ENCODE assay signal across 8 mouse cellular contexts in the genomic region with DNA sequence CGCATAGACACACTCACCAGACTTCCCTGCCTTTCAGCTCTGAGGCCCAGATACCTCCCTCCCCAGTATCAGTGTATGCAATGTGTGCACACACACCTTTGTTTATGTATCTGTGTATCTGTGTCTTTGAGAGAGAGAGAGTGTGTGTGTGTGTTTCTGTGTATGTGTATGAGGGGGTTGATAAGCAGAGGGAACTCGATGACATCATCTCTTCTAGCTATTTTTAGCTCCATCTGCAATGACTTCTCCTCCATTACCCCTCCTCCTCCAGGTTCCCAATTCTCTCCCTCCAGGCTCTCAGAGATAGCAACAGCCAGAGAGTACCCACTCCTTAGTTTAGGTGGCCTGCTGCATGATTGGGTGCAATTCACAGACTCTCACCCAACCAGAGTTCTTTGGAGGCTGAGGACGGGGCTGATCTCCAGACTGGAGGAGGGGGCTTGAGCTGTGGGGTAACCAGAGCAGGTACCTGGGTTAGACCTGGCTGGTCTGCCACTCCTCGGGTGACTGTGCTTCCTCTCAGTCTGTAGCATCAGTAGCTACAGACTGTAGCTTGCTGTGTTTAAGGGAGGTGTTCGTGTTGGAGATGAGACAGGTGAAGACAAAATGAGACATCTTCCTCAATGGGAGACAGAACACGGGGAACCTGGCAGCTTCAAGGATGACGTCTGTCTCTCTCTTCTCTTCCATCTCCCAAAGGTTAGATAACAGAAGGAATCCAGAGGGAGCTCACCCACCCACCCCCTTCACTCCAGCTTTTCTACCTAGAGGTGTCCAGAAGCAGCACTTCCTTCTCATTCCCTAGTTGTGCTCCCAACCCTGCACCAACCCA. TPM values are rescaled to one million over a fixed set of nuclear protein-coding genes. Genes with fewer than 3 reads are reported as not detected.
DNase-seq lines count a peak whose midpoint lies in the region; ATAC-seq lines count a peak whose summit lies in the region.

No protein-coding gene starts in this region.

- no peak overlapping the region for H3K4me3 ChIP-seq in hindbrain, embryonic 11.5 days (ENCODE audit: low read depth, low read length)
- H3K4me3 ChIP-seq in lung, embryonic 15.5 days = peak overlapping the region; percentile 25
- H3K4me3 ChIP-seq in stomach, embryonic 16.5 days (replicated peaks; ENCODE audit: low read length) = peak overlapping the region; percentile 32

- 0 out of 2 replicates have a peak overlapping the region, but pooled peaks have one; percentile 24 for H3K27ac ChIP-seq in hindbrain, embryonic 11.5 days (ENCODE audit: low read depth, low read length)
- peak overlapping the region; percentile 96 for H3K27ac ChIP-seq in lung, embryonic 15.5 days
- H3K27ac ChIP-seq in stomach, embryonic 16.5 days (ENCODE audit: low read length) = peak overlapping the region; percentile 92

- no peaks in the 10 kb centered on the region for H3K27me3 ChIP-seq in hindbrain, embryonic 11.5 days (ENCODE audit: control insufficient read depth, insufficient read depth, low read length)
- no peaks in the 10 kb centered on the region for H3K27me3 ChIP-seq in lung, embryonic 15.5 days
- H3K27me3 ChIP-seq in stomach, embryonic 16.5 days (ENCODE audit: control insufficient read depth, insufficient read depth, low read length) = no peaks in the 10 kb centered on the region

- H3K9ac ChIP-seq in hindbrain, embryonic 11.5 days (ENCODE audit: low read depth, low read length) = no peak overlapping the region
- H3K9ac ChIP-seq in lung, embryonic 15.5 days = peak overlapping the region; percentile 14; the same call in 1 of the 2 replicates
- H3K9ac ChIP-seq in stomach, embryonic 16.5 days (ENCODE audit: low read length) = peak overlapping the region; percentile 70

- DNase-seq in right cerebral cortex, adult 18-20 months = peak; percentile 58
- no peak for DNase-seq in right cerebral cortex, postnatal 4 days
- peak; percentile 78 to 85 for DNase-seq in cerebellum, postnatal 25 days
- no peak for DNase-seq in hindbrain, embryonic 11.5 days (ENCODE audit: low spot score)
- DNase-seq in thymus, postnatal 25 days = no peak
- no peak for DNase-seq in spleen, adult 12 weeks (ENCODE audit: low spot score)

- peaks cover 6% of the 10 kb centered on the region for H3K4me1 ChIP-seq in hindbrain, embryonic 11.5 days (replicated peaks; ENCODE audit: control insufficient read depth, insufficient read depth, low read length)
- peaks cover 35% of the 10 kb centered on the region for H3K4me1 ChIP-seq in lung, embryonic 15.5 days
- H3K4me1 ChIP-seq in stomach, embryonic 16.5 days (ENCODE audit: control insufficient read depth, insufficient read depth, low read length) = peaks cover 24% of the 10 kb centered on the region

- no peaks in the 10 kb centered on the region for H3K9me3 ChIP-seq in hindbrain, embryonic 11.5 days (ENCODE audit: control insufficient read depth, low read length)
- no peaks in the 10 kb centered on the region for H3K9me3 ChIP-seq in lung, embryonic 15.5 days
- H3K9me3 ChIP-seq in stomach, embryonic 16.5 days (replicated peaks; ENCODE audit: control insufficient read depth, low read length) = no peaks in the 10 kb centered on the region

- no peak for ATAC-seq in hindbrain, embryonic 11.5 days (ENCODE audit: low FRiP score)
- peak; percentile 29; the same call in 1 of the 2 replicates for ATAC-seq in lung, embryonic 15.5 days (ENCODE audit: borderline replicate concordance, extremely low read depth, low FRiP score, low TSS enrichment)
- peak; percentile 72 for ATAC-seq in stomach, embryonic 16.5 days (ENCODE audit: insufficient read depth, low FRiP score)

- 72% methylated on average over 7 of the region's 7 CpGs for WGBS in hindbrain, embryonic 11.5 days
- WGBS in lung, embryonic 15.5 days = 32% methylated on average over 7 of the region's 7 CpGs
- 51% methylated on average over 7 of the region's 7 CpGs for WGBS in stomach, embryonic 16.5 days

- H3K36me3 ChIP-seq in hindbrain, embryonic 11.5 days (ENCODE audit: control insufficient read depth, insufficient read depth, low read length) = no peaks in the 10 kb centered on the region
- H3K36me3 ChIP-seq in lung, embryonic 15.5 days = no peaks in the 10 kb centered on the region
- no peaks in the 10 kb centered on the region for H3K36me3 ChIP-seq in stomach, embryonic 16.5 days (ENCODE audit: control insufficient read depth, insufficient read depth, low read length)

- 0 out of 2 replicates have a peak overlapping the region, but pooled peaks have one; percentile 11 for H3K4me2 ChIP-seq in hindbrain, embryonic 11.5 days (replicated peaks; ENCODE audit: low read depth, low read length)
- peak overlapping the region; percentile 52 for H3K4me2 ChIP-seq in lung, embryonic 15.5 days
- H3K4me2 ChIP-seq in stomach, embryonic 16.5 days (ENCODE audit: low read depth, low read length) = peak overlapping the region; percentile 55

RNA-seq across cellular contexts. Expression of gene Gm49337, which starts 2.7 kb away (rescaled TPM):
- polyA plus RNA-seq in hindbrain, embryonic 11.5 days (2014; fragmentation: Nextera tagmentation; extraction: Ambion mirVana) = not detected in 2 replicates
- not detected in 2 replicates for polyA plus RNA-seq in lung, embryonic 15.5 days (2015; fragmentation: Nextera tagmentation; extraction: Ambion mirVana)
- polyA plus RNA-seq in stomach, embryonic 16.5 days (2015; fragmentation: Nextera tagmentation; extraction: Ambion mirVana) = not detected in 2 replicates

RNA-seq across cellular contexts. Expression of gene 1700042G07Rik, which starts 2.8 kb away (rescaled TPM):
- not detected in 2 replicates for polyA plus RNA-seq in hindbrain, embryonic 11.5 days (2014; fragmentation: Nextera tagmentation; extraction: Ambion mirVana)
- not detected in 2 replicates for polyA plus RNA-seq in lung, embryonic 15.5 days (2015; fragmentation: Nextera tagmentation; extraction: Ambion mirVana)
- polyA plus RNA-seq in stomach, embryonic 16.5 days (2015; fragmentation: Nextera tagmentation; extraction: Ambion mirVana) = not detected in 2 replicates

RNA-seq across cellular contexts. Expression of gene Tspan1, which starts 8.5 kb away (rescaled TPM):
- polyA plus RNA-seq in hindbrain, embryonic 11.5 days (2014; fragmentation: Nextera tagmentation; extraction: Ambion mirVana) = 0.17 TPM in 1 of 2 replicates, not detected in the other
- polyA plus RNA-seq in lung, embryonic 15.5 days (2015; fragmentation: Nextera tagmentation; extraction: Ambion mirVana) = 10.6 and 13.3 TPM in 2 replicates
- 76.4 and 99.5 TPM in 2 replicates for polyA plus RNA-seq in stomach, embryonic 16.5 days (2015; fragmentation: Nextera tagmentation; extraction: Ambion mirVana)

RNA-seq across cellular contexts. Expression of gene Lurap1, which starts 24.8 kb away (rescaled TPM):
- polyA plus RNA-seq in hindbrain, embryonic 11.5 days (2014; fragmentation: Nextera tagmentation; extraction: Ambion mirVana) = 1.1 and 1.3 TPM in 2 replicates
- polyA plus RNA-seq in lung, embryonic 15.5 days (2015; fragmentation: Nextera tagmentation; extraction: Ambion mirVana) = 2.8 and 3.3 TPM in 2 replicates
- 2.6 and 3.0 TPM in 2 replicates for polyA plus RNA-seq in stomach, embryonic 16.5 days (2015; fragmentation: Nextera tagmentation; extraction: Ambion mirVana)

RNA-seq across cellular contexts. Expression of gene Pik3r3, which starts 45.5 kb away (rescaled TPM):
- polyA plus RNA-seq in hindbrain, embryonic 11.5 days (2014; fragmentation: Nextera tagmentation; extraction: Ambion mirVana) = 75.9 and 103 TPM in 2 replicates
- 24.5 and 24.6 TPM in 2 replicates for polyA plus RNA-seq in lung, embryonic 15.5 days (2015; fragmentation: Nextera tagmentation; extraction: Ambion mirVana)
- polyA plus RNA-seq in stomach, embryonic 16.5 days (2015; fragmentation: Nextera tagmentation; extraction: Ambion mirVana) = 12.3 and 12.6 TPM in 2 replicates

Comparison
In these comparisons a context has a peak if more than half of its experiments do, and no peak if none do; other contexts are left out.
1. DNase-seq: peak in right cerebral cortex, adult 18-20 months (single experiment) and cerebellum, postnatal 25 days (2 of 2); none in right cerebral cortex, postnatal 4 days (single experiment), hindbrain, embryonic 11.5 days (single experiment), thymus, postnatal 25 days (single experiment) and spleen, adult 12 weeks (single experiment).
2. H3K27ac ChIP-seq: peak in every context shown above with its lines; median percentile 96 in lung, embryonic 15.5 days; 92 in stomach, embryonic 16.5 days; 24 in hindbrain, embryonic 11.5 days.
3. Peak in every context shown above with its lines, with median percentiles within 50 percentile points of each other: H3K4me2 ChIP-seq.